Comparison of ENCODE assay signal across 8 mouse cellular contexts in genomic region chr2:153649298-153650013, GRCm38 (mm10). TPM values are rescaled to one million over a fixed set of nuclear protein-coding genes. Genes with fewer than 3 reads are reported as not detected.
DNase-seq lines count a peak whose midpoint lies in the region; ATAC-seq and TF ChIP-seq lines count a peak whose summit lies in the region.

Dnmt3b (plus strand) TSS chr2:153649450.

- peak within 1 kb of the TSS; percentile 93 for H3K27ac ChIP-seq in embryonic facial prominence, embryonic 10.5 days (replicated peaks)
- peak within 1 kb of the TSS; percentile 13; the same call in 1 of the 2 replicates for H3K27ac ChIP-seq in liver, embryonic 11.5 days (ENCODE audit: low read depth, low read length)
- H3K27ac ChIP-seq in midbrain, postnatal 0 days (ENCODE audit: low read depth, low read length) = no peak within 1 kb of the TSS

- WGBS in embryonic facial prominence, embryonic 10.5 days = 1% methylated on average over 92 of the region's 93 CpGs
- WGBS in liver, embryonic 11.5 days = under 1% methylated on average over 88 of the region's 93 CpGs
- WGBS in midbrain, postnatal 0 days = under 1% methylated on average over 63 of the region's 93 CpGs

- H3K4me3 ChIP-seq in embryonic facial prominence, embryonic 10.5 days = peak within 1 kb of the TSS; percentile 91
- peak within 1 kb of the TSS; percentile 90 for H3K4me3 ChIP-seq in liver, embryonic 11.5 days (ENCODE audit: low read depth, low read length)
- peak within 1 kb of the TSS; percentile 74 for H3K4me3 ChIP-seq in midbrain, postnatal 0 days (ENCODE audit: low read depth, low read length)

- peak within 1 kb of the TSS; percentile 98 for H3K4me2 ChIP-seq in liver, embryonic 11.5 days
- peak within 1 kb of the TSS; percentile 96 for H3K4me2 ChIP-seq in midbrain, postnatal 0 days (ENCODE audit: low read depth, low read length, poor library complexity, severe bottlenecking)

- DNase-seq in B cell, adult 2 months = peak; percentile 71 to 75
- DNase-seq in adrenal gland, postnatal 10 days = peak; percentile 74
- peak; percentile 84 for DNase-seq in embryonic facial prominence, embryonic 10.5 days (ENCODE audit: low spot score)
- DNase-seq in heart, adult 8-10 months (ENCODE audit: low spot score) = peak; percentile 28
- peak; percentile 74 for DNase-seq in kidney, adult 18-20 months
- DNase-seq in liver, embryonic 11.5 days (ENCODE audit: low spot score) = peak; percentile 78
- peak; percentile 77 for DNase-seq in midbrain, postnatal 0 days (ENCODE audit: low spot score)
- peak; percentile 48 to 81 for DNase-seq in spleen, postnatal 4 days (ENCODE audit: low spot score in 2 of 2)

- peak within 1 kb of the TSS; percentile 85 for H3K9ac ChIP-seq in liver, embryonic 11.5 days (ENCODE audit: low read depth, low read length)
- peak within 1 kb of the TSS; percentile 84 for H3K9ac ChIP-seq in midbrain, postnatal 0 days (replicated peaks; ENCODE audit: low read length, poor library complexity, severe bottlenecking)

- peak; percentile 81 for ATAC-seq in liver, embryonic 11.5 days (replicated peaks; ENCODE audit: low FRiP score)
- ATAC-seq in midbrain, postnatal 0 days (ENCODE audit: low FRiP score) = peak; percentile 90

- peaks cover 6% of the 10 kb centered on the region; the same call in 1 of the 2 replicates for H3K36me3 ChIP-seq in embryonic facial prominence, embryonic 10.5 days (replicated peaks)
- H3K36me3 ChIP-seq in liver, embryonic 11.5 days (ENCODE audit: control insufficient read depth, insufficient read depth, low read length) = no peaks in the 10 kb centered on the region; the same call in 1 of the 2 replicates
- no peaks in the 10 kb centered on the region for H3K36me3 ChIP-seq in midbrain, postnatal 0 days (ENCODE audit: insufficient read depth, low read length)

- H3K9me3 ChIP-seq in embryonic facial prominence, embryonic 10.5 days = no peaks in the 10 kb centered on the region
- no peaks in the 10 kb centered on the region for H3K9me3 ChIP-seq in liver, embryonic 11.5 days (ENCODE audit: control insufficient read depth, low read length)
- H3K9me3 ChIP-seq in midbrain, postnatal 0 days (ENCODE audit: low read length) = no peaks in the 10 kb centered on the region

- peaks cover 23% of the 10 kb centered on the region for H3K27me3 ChIP-seq in embryonic facial prominence, embryonic 10.5 days (replicated peaks; ENCODE audit: low read depth, poor library complexity, severe bottlenecking)
- no peaks in the 10 kb centered on the region for H3K27me3 ChIP-seq in liver, embryonic 11.5 days (replicated peaks; ENCODE audit: control insufficient read depth, insufficient read depth, low read length)
- H3K27me3 ChIP-seq in midbrain, postnatal 0 days (ENCODE audit: insufficient read depth, low read length) = no peaks in the 10 kb centered on the region

- TF ChIP-seq CTCF in midbrain, postnatal 0 days (IDR thresholded peaks at IDR 0.05) = 0 out of 2 replicates have a peak, but pooled peaks have one; percentile 20

- H3K4me1 ChIP-seq in embryonic facial prominence, embryonic 10.5 days = peaks cover 42% of the 10 kb centered on the region
- peaks cover 21% of the 10 kb centered on the region for H3K4me1 ChIP-seq in liver, embryonic 11.5 days (replicated peaks; ENCODE audit: control insufficient read depth, insufficient read depth, low read length)
- no peaks in the 10 kb centered on the region; the same call in 1 of the 2 replicates for H3K4me1 ChIP-seq in midbrain, postnatal 0 days (ENCODE audit: insufficient read depth, low read length)

RNA-seq across cellular contexts. Expression of gene Dnmt3b, which starts in this region (rescaled TPM):
- total RNA-seq in adrenal gland, postnatal 10 days (2021) = 1 to 10 TPM; 4.3 to 6.5 TPM
- polyA plus RNA-seq in embryonic facial prominence, embryonic 10.5 days (2016; fragmentation: Nextera tagmentation; extraction: Ambion mirVana) = 26.5 and 30.2 TPM in 2 replicates
- total RNA-seq in heart, adult 8-10 months (2022) = 1 to 10 TPM in 2 of 4 experiments, under 1 TPM in 2; 0.57 to 1.4 (median 1.1) TPM
- polyA plus RNA-seq in liver, embryonic 11.5 days (2014; fragmentation: Nextera tagmentation; extraction: Ambion mirVana) = 27.2 and 27.8 TPM in 2 replicates
- 4.2 and 5.3 TPM in 2 replicates for total RNA-seq in midbrain, postnatal 0 days (2014; rRNA removed)
- 1.7 and 1.8 TPM in 2 replicates for polyA plus RNA-seq in midbrain, postnatal 0 days (2015; fragmentation: Nextera tagmentation; extraction: Ambion mirVana)

Comparison
In these comparisons a context has a peak if more than half of its experiments do, and no peak if none do; other contexts are left out.
1. DNase-seq: peak in every context shown above with its lines; median percentile 84 in embryonic facial prominence, embryonic 10.5 days; 78 in liver, embryonic 11.5 days; 77 in midbrain, postnatal 0 days; 74 in adrenal gland, postnatal 10 days; 74 in kidney, adult 18-20 months; 73 in B cell, adult 2 months; 64 in spleen, postnatal 4 days; 28 in heart, adult 8-10 months.